Mouse (Mus musculus): Measurements from ENCODE around the gene Samd15.

The Samd15 gene

DNA sequence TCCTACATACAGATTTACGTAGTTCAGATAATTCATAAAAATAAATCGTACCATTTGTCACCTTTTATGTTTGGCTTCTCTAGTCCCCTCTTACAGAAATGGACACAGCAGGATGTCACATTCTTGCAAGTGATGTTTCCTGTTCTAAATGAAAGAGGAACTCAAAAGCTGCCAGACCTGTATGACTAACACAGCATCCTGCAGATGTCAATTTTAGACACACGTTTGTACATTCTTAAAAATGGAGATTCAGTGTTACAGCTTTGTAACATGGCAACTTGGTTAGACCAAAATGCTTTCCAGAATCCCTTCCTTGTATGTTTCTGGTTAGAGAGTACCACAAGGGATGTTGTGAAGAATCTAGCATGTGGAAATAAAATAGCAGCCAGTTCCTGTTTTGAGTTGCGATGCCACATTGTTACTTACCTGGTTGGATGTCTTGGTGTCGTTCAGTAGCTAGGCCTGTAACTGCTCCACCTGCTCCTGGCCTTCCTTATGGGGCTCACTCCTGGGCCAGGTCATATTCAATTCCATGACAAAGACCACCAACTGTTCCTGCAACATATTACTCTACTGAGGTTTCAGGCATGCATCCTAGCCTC, 37.5 kb downstream of the Samd15 start:
- no peak for DNase-seq

DNA sequence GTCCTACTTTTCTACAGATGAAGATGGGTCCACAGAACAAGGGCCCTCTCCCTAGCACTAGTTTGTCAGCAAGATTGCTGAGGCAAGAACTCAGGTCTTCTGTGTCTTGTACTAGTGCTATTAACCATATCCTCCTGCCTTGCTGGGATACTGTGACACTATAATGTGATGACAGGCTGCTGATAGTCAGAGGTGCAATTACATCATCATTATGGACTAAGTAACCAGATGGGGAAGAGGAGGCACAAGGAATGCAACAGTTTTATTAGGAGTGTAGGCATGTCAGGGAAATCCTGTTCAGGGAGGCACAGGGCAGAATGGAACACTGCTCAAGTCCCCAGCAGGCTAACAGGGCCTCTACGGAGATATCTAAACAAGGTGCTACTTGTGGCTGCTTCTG, 39.1 kb downstream of the Samd15 start, which contains the start of gene Noxred1:
Noxred1 (minus strand) TSS at position 101 of the 400 bp plus-strand sequence.
- no peak for DNase-seq

GRCm38 (mm10) chr12:87250161-87250560, 50.6 kb downstream of the Samd15 start:
- DNase-seq = no peak

GRCm38 (mm10) chr12:87253878-87254277, 54.4 kb downstream of the Samd15 start:
- no peak for DNase-seq

DNA sequence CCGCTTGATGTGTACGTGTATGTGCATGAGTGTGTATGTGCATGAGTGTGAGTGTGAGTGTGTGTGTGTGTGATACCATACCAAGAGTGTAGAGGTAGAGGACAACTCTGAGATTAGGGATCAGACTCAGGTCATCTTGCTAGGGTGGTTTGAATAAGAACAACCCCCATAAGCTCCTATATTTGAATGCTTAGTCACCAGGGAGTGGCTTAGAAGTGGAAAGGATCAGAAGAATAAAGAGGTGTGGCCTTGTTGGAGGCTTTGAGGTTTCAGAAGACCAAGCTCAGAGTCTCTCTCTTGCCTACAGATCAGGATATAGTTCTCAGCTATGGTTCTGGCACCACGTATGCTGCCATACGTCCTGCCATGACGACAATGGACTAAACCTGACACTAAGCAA, 57.1 kb downstream of the Samd15 start:
- DNase-seq = no peak

DNA sequence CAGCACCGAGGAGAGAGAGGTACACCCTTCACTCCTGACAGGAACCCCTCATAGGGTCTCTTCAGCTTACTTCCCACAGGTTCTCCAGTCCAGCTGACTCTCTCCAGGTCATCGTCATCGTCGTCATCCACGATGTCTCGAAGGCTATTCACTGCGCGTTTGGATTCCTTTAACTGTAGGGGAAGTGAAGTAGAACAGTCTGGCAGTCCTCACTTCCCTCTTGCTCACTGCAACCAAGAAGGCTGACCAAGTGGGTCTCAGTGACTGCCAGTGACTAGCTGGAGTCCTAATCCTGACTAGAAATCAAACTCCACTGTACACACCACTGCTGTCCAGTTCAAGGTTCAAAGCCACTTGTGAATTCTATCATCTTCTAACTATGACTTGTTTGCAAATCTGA, 61.0 kb downstream of the Samd15 start:
- no peak for DNase-seq
